Mouse (Mus musculus): ENCODE results near the gene Gdf3. TPM values are rescaled to one million over a fixed set of nuclear protein-coding genes. Genes with fewer than 3 reads are reported as not detected.
"Not testable (repeated sequence)": the region's sequence is repeated elsewhere in the genome, so short reads cannot be mapped to it uniquely, and the experiment has no call there.

Gene Gdf3
- polyA plus RNA-seq (2012; rRNA removed) = 0.16 and 0.21 TPM in 2 replicates

GRCm38 (mm10) chr6:122609771-122610170 lies at the start of gene Gdf3:
Gene Gdf3 (minus strand): TSS chr6:122610087.
- DNase-seq = no peak
- H3K4me3 ChIP-seq (replicated peaks; ENCODE audit: insufficient read depth, low read depth, low read length) = no peak within 1 kb of the TSS
- 37% methylated on average over 14 of the region's 14 CpGs for WGBS

GRCm38 (mm10) chr6:122659567-122659966 lies 49.7 kb upstream of the Gdf3 start:
- no peak for DNase-seq
- TF ChIP-seq POLR2A (IDR thresholded peaks at IDR 0.05; ENCODE audit: borderline replicate concordance, insufficient read depth, low read length) = no peak
- TF ChIP-seq CTCF (IDR thresholded peaks at IDR 0.05; ENCODE audit: borderline replicate concordance, insufficient read depth, low read depth, low read length) = no peak
- WGBS = 34% methylated on average over 7 of the region's 7 CpGs
- H3K27ac ChIP-seq (ENCODE audit: insufficient read depth, low read length) = no peak overlapping the region
- peaks cover 2% of the 10 kb centered on the region; the same call in 1 of the 2 replicates for H3K4me1 ChIP-seq (ENCODE audit: control insufficient read depth, insufficient read depth, low read length)
- no peak overlapping the region for H3K4me3 ChIP-seq (replicated peaks; ENCODE audit: insufficient read depth, low read depth, low read length)
- H3K27me3 ChIP-seq (ENCODE audit: control insufficient read depth, insufficient read depth, low read length) = no peaks in the 10 kb centered on the region

More at GRCm38 (mm10) chr6:122609771-122610170, at the start of gene Gdf3:
- TF ChIP-seq POLR2A (IDR thresholded peaks at IDR 0.05; ENCODE audit: borderline replicate concordance, insufficient read depth, low read length) = no peak
- TF ChIP-seq CTCF (IDR thresholded peaks at IDR 0.05; ENCODE audit: borderline replicate concordance, insufficient read depth, low read depth, low read length) = no peak
- no peaks in the 10 kb centered on the region for H3K27me3 ChIP-seq (ENCODE audit: control insufficient read depth, insufficient read depth, low read length)
- H3K27ac ChIP-seq (ENCODE audit: insufficient read depth, low read length) = no peak within 1 kb of the TSS
- H3K4me1 ChIP-seq (ENCODE audit: control insufficient read depth, insufficient read depth, low read length) = no peaks in the 10 kb centered on the region

GRCm38 (mm10) chr6:122657630-122658029 lies 47.7 kb upstream of the Gdf3 start:
- no peak for DNase-seq
- WGBS = 85% methylated on average over 5 of the region's 5 CpGs
- Histone ChIP-seq H3K4me3 (replicated peaks; ENCODE audit: insufficient read depth, low read depth, low read length) (no peak overlapping the region), H3K4me1 (ENCODE audit: control insufficient read depth, insufficient read depth, low read length) (no peaks in the 10 kb centered on the region), H3K27ac (ENCODE audit: insufficient read depth, low read length) (no peak overlapping the region), H3K27me3 (ENCODE audit: control insufficient read depth, insufficient read depth, low read length) (no peaks in the 10 kb centered on the region)
- TF ChIP-seq POLR2A (IDR thresholded peaks at IDR 0.05; ENCODE audit: borderline replicate concordance, insufficient read depth, low read length) = no peak
- TF ChIP-seq CTCF (IDR thresholded peaks at IDR 0.05; ENCODE audit: borderline replicate concordance, insufficient read depth, low read depth, low read length) = no peak

GRCm38 (mm10) chr6:122654301-122654700 lies 44.4 kb upstream of the Gdf3 start:
- no peak for TF ChIP-seq POLR2A (IDR thresholded peaks at IDR 0.05; ENCODE audit: borderline replicate concordance, insufficient read depth, low read length)
- no peak for TF ChIP-seq CTCF (IDR thresholded peaks at IDR 0.05; ENCODE audit: borderline replicate concordance, insufficient read depth, low read depth, low read length)
- WGBS = 78% methylated on average over 6 of the region's 6 CpGs

GRCm38 (mm10) chr6:122650398-122650980 lies 40.6 kb upstream of the Gdf3 start:
- DNase-seq = no peak
- 63% methylated on average over 5 of the region's 5 CpGs for whole genome bisulfite sequencing
- no peaks in the 10 kb centered on the region for H3K27me3 ChIP-seq (ENCODE audit: control insufficient read depth, insufficient read depth, low read length)

More at GRCm38 (mm10) chr6:122654301-122654700, 44.4 kb upstream of the Gdf3 start:
- H3K4me3 ChIP-seq (replicated peaks; ENCODE audit: insufficient read depth, low read depth, low read length) = no peak overlapping the region
- no peaks in the 10 kb centered on the region for H3K27me3 ChIP-seq (ENCODE audit: control insufficient read depth, insufficient read depth, low read length)
- no peak overlapping the region for H3K27ac ChIP-seq (ENCODE audit: insufficient read depth, low read length)
- no peaks in the 10 kb centered on the region for H3K4me1 ChIP-seq (ENCODE audit: control insufficient read depth, insufficient read depth, low read length)
- DNase-seq = no peak

GRCm38 (mm10) chr6:122649903-122650302 lies 40.0 kb upstream of the Gdf3 start:
- Histone ChIP-seq H3K4me3 (replicated peaks; ENCODE audit: insufficient read depth, low read depth, low read length) (no peak overlapping the region), H3K27ac (ENCODE audit: insufficient read depth, low read length) (no peak overlapping the region)
- WGBS = 81% methylated on average over 3 of the region's 3 CpGs

More at GRCm38 (mm10) chr6:122650398-122650980, 40.6 kb upstream of the Gdf3 start:
- Histone ChIP-seq H3K4me1 (ENCODE audit: control insufficient read depth, insufficient read depth, low read length) (no peaks in the 10 kb centered on the region), H3K4me3 (replicated peaks; ENCODE audit: insufficient read depth, low read depth, low read length) (no peak overlapping the region), H3K27ac (ENCODE audit: insufficient read depth, low read length) (no peak overlapping the region)
- no peak for TF ChIP-seq CTCF (IDR thresholded peaks at IDR 0.05; ENCODE audit: borderline replicate concordance, insufficient read depth, low read depth, low read length)
- no peak for TF ChIP-seq POLR2A (IDR thresholded peaks at IDR 0.05; ENCODE audit: borderline replicate concordance, insufficient read depth, low read length)

GRCm38 (mm10) chr6:122644196-122644595 lies 34.3 kb upstream of the Gdf3 start:
- not testable (repeated sequence) for DNase-seq
- 92% methylated on average over 21 of the region's 21 CpGs for WGBS

More at GRCm38 (mm10) chr6:122649903-122650302, 40.0 kb upstream of the Gdf3 start:
- no peaks in the 10 kb centered on the region for H3K4me1 ChIP-seq (ENCODE audit: control insufficient read depth, insufficient read depth, low read length)
- H3K27me3 ChIP-seq (ENCODE audit: control insufficient read depth, insufficient read depth, low read length) = no peaks in the 10 kb centered on the region
- TF ChIP-seq CTCF (IDR thresholded peaks at IDR 0.05; ENCODE audit: borderline replicate concordance, insufficient read depth, low read depth, low read length) (no peak), POLR2A (IDR thresholded peaks at IDR 0.05; ENCODE audit: borderline replicate concordance, insufficient read depth, low read length) (no peak)
- DNase-seq = no peak

GRCm38 (mm10) chr6:122637566-122637965 lies 27.7 kb upstream of the Gdf3 start:
- not testable (repeated sequence) for H3K27ac ChIP-seq (ENCODE audit: insufficient read depth, low read length); H3K4me1 ChIP-seq (ENCODE audit: control insufficient read depth, insufficient read depth, low read length); H3K4me3 ChIP-seq (replicated peaks; ENCODE audit: insufficient read depth, low read depth, low read length); DNase-seq; H3K27me3 ChIP-seq (ENCODE audit: control insufficient read depth, insufficient read depth, low read length)
- WGBS = 86% methylated on average over 4 of the region's 4 CpGs

More at GRCm38 (mm10) chr6:122644196-122644595, 34.3 kb upstream of the Gdf3 start:
- not testable (repeated sequence) for H3K4me1 ChIP-seq (ENCODE audit: control insufficient read depth, insufficient read depth, low read length); H3K27ac ChIP-seq (ENCODE audit: insufficient read depth, low read length); H3K4me3 ChIP-seq (replicated peaks; ENCODE audit: insufficient read depth, low read depth, low read length); H3K27me3 ChIP-seq (ENCODE audit: control insufficient read depth, insufficient read depth, low read length)
